Mouse (Mus musculus): ENCODE results near the gene Calr4. TPM values are rescaled to one million over a fixed set of nuclear protein-coding genes. Genes with fewer than 3 reads are reported as not detected.

Gene Calr4
- polyA plus RNA-seq, 1 experiment from 2014 or later: 0.45 TPM

DNA sequence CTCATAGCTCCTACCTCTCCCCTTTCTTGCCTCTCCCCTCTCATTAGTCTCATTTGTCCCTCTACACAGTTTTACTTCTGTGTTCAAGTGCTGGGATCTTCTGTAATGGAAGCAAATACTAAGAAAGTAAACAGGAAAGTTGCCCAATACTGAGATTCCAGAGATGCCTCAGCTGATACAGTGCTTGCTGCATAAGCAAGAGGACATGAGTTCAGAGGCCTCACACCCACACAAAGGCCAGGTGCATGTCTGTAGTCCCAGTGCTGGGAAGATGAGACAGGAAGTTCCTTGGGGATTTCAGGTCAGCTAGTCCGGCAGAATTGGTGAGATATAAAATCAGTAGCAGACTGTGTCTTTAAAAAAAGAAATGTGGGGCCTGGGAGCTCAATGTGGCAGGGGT lies 29.9 kb upstream of the Calr4 start:
- ATAC-seq (ENCODE audit: low FRiP score, low TSS enrichment): no peak
- H3K36me3 ChIP-seq (ENCODE audit: control insufficient read depth, insufficient read depth, low read length): no peaks in the 10 kb centered on the region; the same call in 1 of the 2 replicates
- H3K9ac ChIP-seq (ENCODE audit: low read depth, low read length): no peak overlapping the region
- H3K4me1 ChIP-seq (ENCODE audit: control insufficient read depth, insufficient read depth, low read length): peaks cover 6% of the 10 kb centered on the region
- H3K4me2 ChIP-seq (replicated peaks; ENCODE audit: low read depth, low read length): no peak overlapping the region
- no peak overlapping the region for H3K4me3 ChIP-seq (ENCODE audit: low read length)
- H3K9me3 ChIP-seq (ENCODE audit: control insufficient read depth, low read length): no peaks in the 10 kb centered on the region
- no peaks in the 10 kb centered on the region for H3K27me3 ChIP-seq (ENCODE audit: control insufficient read depth, insufficient read depth, low read length)
- H3K27ac ChIP-seq (ENCODE audit: low read depth, low read length): no peak overlapping the region
- 39% methylated on average over 1 of the region's 1 CpGs for WGBS

DNA sequence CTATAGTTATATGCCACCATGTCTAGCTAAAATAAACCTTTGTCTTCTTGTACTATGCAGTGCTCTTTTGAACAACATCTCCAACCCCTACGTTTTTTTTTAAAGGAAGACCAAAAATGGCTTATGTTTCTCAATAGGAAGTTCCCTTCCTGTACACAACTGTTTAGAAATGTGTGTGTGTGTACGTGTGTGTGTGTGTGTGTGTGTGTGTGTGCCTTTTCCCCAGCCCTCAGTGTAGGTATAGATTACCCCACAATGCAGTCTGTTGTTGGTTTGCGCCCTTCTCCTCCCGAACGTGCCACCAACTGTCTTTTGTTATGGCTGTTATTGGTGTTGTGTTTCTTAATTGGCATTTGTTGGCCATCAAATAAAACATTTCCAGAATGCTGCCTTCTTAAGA lies 26.8 kb upstream of the Calr4 start:
- H3K9me3 ChIP-seq (ENCODE audit: control insufficient read depth, low read length): no peaks in the 10 kb centered on the region
- H3K27me3 ChIP-seq (ENCODE audit: control insufficient read depth, insufficient read depth, low read length): no peaks in the 10 kb centered on the region
- no peak overlapping the region for H3K27ac ChIP-seq (ENCODE audit: low read depth, low read length)
- no peak overlapping the region for H3K4me3 ChIP-seq (ENCODE audit: low read length)
- no peak for ATAC-seq (ENCODE audit: low FRiP score, low TSS enrichment)
- no peak overlapping the region for H3K4me2 ChIP-seq (replicated peaks; ENCODE audit: low read depth, low read length)
- H3K4me1 ChIP-seq (ENCODE audit: control insufficient read depth, insufficient read depth, low read length): 0 out of 2 replicates have a peak, but pooled peaks cover 3% of the 10 kb centered on the region
- H3K36me3 ChIP-seq (ENCODE audit: control insufficient read depth, insufficient read depth, low read length): no peaks in the 10 kb centered on the region
- no peak overlapping the region for H3K9ac ChIP-seq (ENCODE audit: low read depth, low read length)
- WGBS: 85% methylated on average over 5 of the region's 5 CpGs

GRCm38 (mm10) chr4:109210253-109210652 lies 24.0 kb upstream of the Calr4 start:
- no peak overlapping the region for H3K4me2 ChIP-seq (replicated peaks; ENCODE audit: low read depth, low read length)
- no peaks in the 10 kb centered on the region for H3K9me3 ChIP-seq (ENCODE audit: control insufficient read depth, low read length)
- H3K4me3 ChIP-seq (ENCODE audit: low read length): no peak overlapping the region
- no peak overlapping the region for H3K9ac ChIP-seq (ENCODE audit: low read depth, low read length)
- ATAC-seq (ENCODE audit: low FRiP score, low TSS enrichment): no peak
- no peaks in the 10 kb centered on the region for H3K36me3 ChIP-seq (ENCODE audit: control insufficient read depth, insufficient read depth, low read length)
- 0 out of 2 replicates have a peak, but pooled peaks cover 3% of the 10 kb centered on the region for H3K4me1 ChIP-seq (ENCODE audit: control insufficient read depth, insufficient read depth, low read length)
- 76% methylated on average over 2 of the region's 2 CpGs for WGBS
- H3K27ac ChIP-seq (ENCODE audit: low read depth, low read length): peak overlapping the region; percentile 55; the same call in 1 of the 2 replicates
- H3K27me3 ChIP-seq (ENCODE audit: control insufficient read depth, insufficient read depth, low read length): no peaks in the 10 kb centered on the region

GRCm38 (mm10) chr4:109210881-109211280 lies 23.4 kb upstream of the Calr4 start:
- WGBS: 23% methylated on average over 4 of the region's 4 CpGs
- Histone ChIP-seq H3K4me1 (ENCODE audit: control insufficient read depth, insufficient read depth, low read length) (0 out of 2 replicates have a peak, but pooled peaks cover 3% of the 10 kb centered on the region), H3K4me3 (ENCODE audit: low read length) (no peak overlapping the region), H3K27ac (ENCODE audit: low read depth, low read length) (peak overlapping the region; percentile 34; the same call in 1 of the 2 replicates), H3K9ac (ENCODE audit: low read depth, low read length) (no peak overlapping the region), H3K4me2 (replicated peaks; ENCODE audit: low read depth, low read length) (no peak overlapping the region), H3K36me3 (ENCODE audit: control insufficient read depth, insufficient read depth, low read length) (no peaks in the 10 kb centered on the region), H3K27me3 (ENCODE audit: control insufficient read depth, insufficient read depth, low read length) (no peaks in the 10 kb centered on the region), H3K9me3 (ENCODE audit: control insufficient read depth, low read length) (no peaks in the 10 kb centered on the region)
- ATAC-seq (ENCODE audit: low FRiP score, low TSS enrichment): peak; percentile 89

GRCm38 (mm10) chr4:109213986-109214385 lies 20.3 kb upstream of the Calr4 start:
- Histone ChIP-seq H3K9me3 (ENCODE audit: control insufficient read depth, low read length) (no peaks in the 10 kb centered on the region), H3K9ac (ENCODE audit: low read depth, low read length) (no peak overlapping the region), H3K27me3 (ENCODE audit: control insufficient read depth, insufficient read depth, low read length) (no peaks in the 10 kb centered on the region), H3K4me2 (replicated peaks; ENCODE audit: low read depth, low read length) (no peak overlapping the region), H3K4me1 (ENCODE audit: control insufficient read depth, insufficient read depth, low read length) (0 out of 2 replicates have a peak, but pooled peaks cover 3% of the 10 kb centered on the region), H3K4me3 (ENCODE audit: low read length) (no peak overlapping the region), H3K36me3 (ENCODE audit: control insufficient read depth, insufficient read depth, low read length) (no peaks in the 10 kb centered on the region), H3K27ac (ENCODE audit: low read depth, low read length) (no peak overlapping the region)
- WGBS: 66% methylated on average over 3 of the region's 3 CpGs
- no peak for ATAC-seq (ENCODE audit: low FRiP score, low TSS enrichment)

DNA sequence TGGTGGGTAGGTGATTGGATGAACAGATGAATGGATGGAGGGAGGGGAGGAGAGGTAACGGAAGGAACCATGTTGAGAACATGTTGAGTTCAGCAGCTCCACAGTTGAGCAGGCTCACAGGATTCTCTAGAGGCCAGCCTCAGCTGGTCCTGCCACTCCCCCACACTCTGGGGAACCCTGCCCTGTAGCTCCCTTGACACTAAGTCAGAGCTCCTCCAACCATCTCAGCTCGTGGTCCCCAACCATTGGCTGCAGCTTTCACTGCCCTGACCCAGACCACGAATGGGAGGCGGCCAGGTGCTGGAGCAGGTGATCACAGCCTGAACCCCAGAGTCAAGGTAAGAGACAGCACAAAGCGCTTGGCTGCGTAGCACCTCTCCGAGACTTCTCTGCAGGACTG lies 16.3 kb upstream of the Calr4 start:
- Histone ChIP-seq H3K9me3 (ENCODE audit: control insufficient read depth, low read length) (no peaks in the 10 kb centered on the region), H3K27ac (ENCODE audit: low read depth, low read length) (no peak overlapping the region), H3K4me3 (ENCODE audit: low read length) (no peak overlapping the region), H3K4me1 (ENCODE audit: control insufficient read depth, insufficient read depth, low read length) (no peaks in the 10 kb centered on the region), H3K27me3 (ENCODE audit: control insufficient read depth, insufficient read depth, low read length) (no peaks in the 10 kb centered on the region), H3K4me2 (replicated peaks; ENCODE audit: low read depth, low read length) (no peak overlapping the region), H3K36me3 (ENCODE audit: control insufficient read depth, insufficient read depth, low read length) (no peaks in the 10 kb centered on the region), H3K9ac (ENCODE audit: low read depth, low read length) (no peak overlapping the region)
- no peak for ATAC-seq (ENCODE audit: low FRiP score, low TSS enrichment)
- WGBS: 72% methylated on average over 7 of the region's 7 CpGs

GRCm38 (mm10) chr4:109220441-109220940 lies 13.8 kb upstream of the Calr4 start:
- H3K9me3 ChIP-seq (ENCODE audit: control insufficient read depth, low read length): no peaks in the 10 kb centered on the region
- no peaks in the 10 kb centered on the region for H3K36me3 ChIP-seq (ENCODE audit: control insufficient read depth, insufficient read depth, low read length)
- no peak for ATAC-seq (ENCODE audit: low FRiP score, low TSS enrichment)
- H3K4me3 ChIP-seq (ENCODE audit: low read length): no peak overlapping the region
- H3K27ac ChIP-seq (ENCODE audit: low read depth, low read length): no peak overlapping the region
- no peaks in the 10 kb centered on the region for H3K27me3 ChIP-seq (ENCODE audit: control insufficient read depth, insufficient read depth, low read length)
- no peaks in the 10 kb centered on the region for H3K4me1 ChIP-seq (ENCODE audit: control insufficient read depth, insufficient read depth, low read length)
- 69% methylated on average over 14 of the region's 14 CpGs for WGBS
- no peak overlapping the region for H3K9ac ChIP-seq (ENCODE audit: low read depth, low read length)
- no peak overlapping the region for H3K4me2 ChIP-seq (replicated peaks; ENCODE audit: low read depth, low read length)

DNA sequence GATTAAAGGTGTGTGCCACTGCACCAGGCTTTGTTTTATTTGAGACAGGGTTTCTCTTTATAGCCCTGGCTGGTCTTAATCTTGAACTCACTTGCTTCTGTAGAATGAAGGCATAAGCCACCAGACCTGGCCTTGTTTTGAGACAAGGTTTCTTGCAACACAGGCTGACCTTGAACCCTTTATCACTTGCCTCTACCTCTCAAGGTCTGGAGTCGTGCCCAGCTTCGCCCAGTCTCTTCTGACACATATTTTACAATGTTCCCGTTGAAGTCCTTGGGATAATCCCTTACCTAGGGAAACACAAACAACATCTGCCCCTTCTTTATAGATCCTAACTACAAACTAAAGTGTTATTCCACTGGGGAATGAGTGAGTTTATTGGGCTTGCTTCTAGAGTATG lies 12.3 kb upstream of the Calr4 start:
- Histone ChIP-seq H3K9me3 (ENCODE audit: control insufficient read depth, low read length) (no peaks in the 10 kb centered on the region), H3K27ac (ENCODE audit: low read depth, low read length) (no peak overlapping the region), H3K4me2 (replicated peaks; ENCODE audit: low read depth, low read length) (no peak overlapping the region), H3K4me1 (ENCODE audit: control insufficient read depth, insufficient read depth, low read length) (no peaks in the 10 kb centered on the region), H3K4me3 (ENCODE audit: low read length) (no peak overlapping the region), H3K36me3 (ENCODE audit: control insufficient read depth, insufficient read depth, low read length) (no peaks in the 10 kb centered on the region), H3K27me3 (ENCODE audit: control insufficient read depth, insufficient read depth, low read length) (no peaks in the 10 kb centered on the region), H3K9ac (ENCODE audit: low read depth, low read length) (no peak overlapping the region)
- ATAC-seq (ENCODE audit: low FRiP score, low TSS enrichment): no peak
- WGBS: 75% methylated on average over 3 of the region's 3 CpGs

DNA sequence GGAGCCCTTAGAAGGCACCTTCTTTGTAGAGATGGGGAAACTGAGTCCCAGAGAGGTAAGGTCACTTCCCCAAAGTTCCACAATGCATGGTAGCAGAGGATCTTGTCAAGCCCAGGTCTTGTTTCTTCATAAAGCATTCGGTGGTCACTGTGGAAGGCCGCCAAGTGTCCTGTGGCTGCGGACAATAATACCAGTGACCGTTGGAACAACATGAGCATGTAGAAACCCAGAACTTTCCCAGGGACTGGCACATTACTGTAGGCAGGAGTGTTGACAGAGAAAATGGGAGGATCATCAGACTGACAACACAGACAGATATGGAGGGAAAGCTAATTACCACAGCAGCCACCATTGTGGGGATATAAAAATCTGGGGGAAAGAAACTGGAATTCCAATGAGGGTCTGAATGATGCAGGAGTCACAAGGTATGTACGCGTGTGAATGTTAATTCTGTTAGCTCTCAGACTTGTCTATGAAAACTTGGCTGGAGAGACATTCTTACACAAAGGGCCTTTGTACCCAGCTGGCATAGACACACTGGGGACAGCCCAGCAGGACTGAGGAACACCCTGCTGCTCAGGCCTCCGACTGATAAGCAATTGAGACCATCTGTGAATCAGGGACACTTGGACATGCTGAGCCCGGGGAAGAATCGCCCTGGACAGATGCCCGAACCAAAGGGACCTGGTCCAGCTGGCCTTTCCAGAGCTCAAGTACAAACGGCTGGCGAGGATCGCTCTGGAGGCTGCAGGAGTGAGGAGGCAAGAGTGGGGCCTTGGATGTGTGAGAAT lies 9.3 kb upstream of the Calr4 start:
- H3K36me3 ChIP-seq (ENCODE audit: control insufficient read depth, insufficient read depth, low read length): no peaks in the 10 kb centered on the region
- no peaks in the 10 kb centered on the region for H3K27me3 ChIP-seq (ENCODE audit: control insufficient read depth, insufficient read depth, low read length)
- ATAC-seq (ENCODE audit: low FRiP score, low TSS enrichment): no peak
- H3K27ac ChIP-seq (ENCODE audit: low read depth, low read length): no peak overlapping the region
- H3K9me3 ChIP-seq (ENCODE audit: control insufficient read depth, low read length): no peaks in the 10 kb centered on the region
- 77% methylated on average over 13 of the region's 13 CpGs for WGBS
- no peaks in the 10 kb centered on the region for H3K4me1 ChIP-seq (ENCODE audit: control insufficient read depth, insufficient read depth, low read length)
- no peak overlapping the region for H3K9ac ChIP-seq (ENCODE audit: low read depth, low read length)
- no peak overlapping the region for H3K4me2 ChIP-seq (replicated peaks; ENCODE audit: low read depth, low read length)
- no peak overlapping the region for H3K4me3 ChIP-seq (ENCODE audit: low read length)

All from kidney, embryonic 14.5 days (tissue).